Mouse (Mus musculus) heart, embryonic 11.5 days (tissue): ENCODE results near the gene Son. TPM values are rescaled to one million over a fixed set of nuclear protein-coding genes. Genes with fewer than 3 reads are reported as not detected.

Experiments used
- ATAC-seq: fragments of 200-750 bp; cut with Nextera tagmentation; replicated peaks from 2 replicates; pipeline ENCODE4 v1.8.0; 2017; ENCODE audit warnings: moderate library complexity; ENCODE audit not compliant: insufficient number of reproducible peaks, low FRiP score, low TSS enrichment
- H3K27ac ChIP-seq: fragments of 300-500 bp; sonication (generic); 2 replicates; pipeline ENCODE4 v1.5.1; 2014; ENCODE audit warnings: mild to moderate bottlenecking, low read depth, low read length
- H3K27me3 ChIP-seq: fragments of 300-500 bp; sonication (generic); 2 replicates; pipeline ENCODE4 v1.6.1; 2014; ENCODE audit warnings: mild to moderate bottlenecking, low read length, mixed read lengths; ENCODE audit not compliant: control insufficient read depth, insufficient read depth
- H3K36me3 ChIP-seq: fragments of 300-500 bp; sonication (generic); 2 replicates; pipeline ENCODE4 v1.6.1; 2014; ENCODE audit warnings: mild to moderate bottlenecking, low read length, moderate library complexity, mixed read lengths; ENCODE audit not compliant: control insufficient read depth, insufficient read depth
- H3K4me1 ChIP-seq: fragments of 300-500 bp; sonication (generic); 2 replicates; pipeline ENCODE4 v1.6.1; 2014; ENCODE audit warnings: low read length; ENCODE audit not compliant: control insufficient read depth, insufficient read depth
- H3K4me2 ChIP-seq: fragments of 300-500 bp; sonication (generic); 2 replicates; pipeline ENCODE4 v1.6.1; 2014; ENCODE audit warnings: mild to moderate bottlenecking, moderate library complexity
- H3K4me3 ChIP-seq: fragments of 300-500 bp; sonication (generic); 2 replicates; pipeline ENCODE4 v1.5.1; 2014; ENCODE audit warnings: low read depth, low read length
- H3K9ac ChIP-seq: fragments of 300-500 bp; sonication (generic); 2 replicates; pipeline ENCODE4 v1.6.1; 2014; ENCODE audit warnings: mild to moderate bottlenecking, low read depth, low read length, moderate library complexity
- H3K9me3 ChIP-seq: fragments of 300-500 bp; sonication (generic); replicated peaks from 2 replicates; pipeline ENCODE4 v1.6.1; 2016; ENCODE audit warnings: low read length; ENCODE audit not compliant: control insufficient read depth
- WGBS: fragments of 180-500 bp; shearing (Covaris S2); extraction: QIAGEN DNeasy Blood & Tissue Kit; methylation state at CpG from one replicate; pipeline ENCODE4 v1.1.7; 2014; ENCODE audit not compliant: insufficient replicate concordance; 5-methylcytosine and 5-hydroxymethylcytosine counted together
- polyA plus RNA-seq: library from polyadenylated mRNA; unstranded; fragments of >200 nt; fragmentation: Nextera tagmentation; extraction: Ambion mirVana; gene quantifications from 2 replicates; pipeline ENCODE4 v1.2.1, GENCODE M21; 2014

The Son gene
- polyA plus RNA-seq, 1 experiment from 2014 or later, result 116 TPM

GRCm38 (mm10) chr16:91728123-91729065 is 81.1 kb downstream of the Son start, which contains the start of gene Cryzl1:
Gene Cryzl1 (minus strand): TSS chr16:91728975.
- Histone ChIP-seq H3K4me2 (peak within 1 kb of the TSS; percentile 79), H3K9me3 (no peaks in the 10 kb centered on the region), H3K27ac (peak within 1 kb of the TSS; percentile 91), H3K4me1 (peaks cover 19% of the 10 kb centered on the region), H3K36me3 (peaks cover 2% of the 10 kb centered on the region; the same call in 1 of the 2 replicates), H3K9ac (peak within 1 kb of the TSS; percentile 80), H3K27me3 (no peaks in the 10 kb centered on the region), H3K4me3 (peak within 1 kb of the TSS; percentile 82)
- peak; percentile 94 for ATAC-seq
- under 1% methylated on average over 46 of the region's 46 CpGs for WGBS

Other genes with a start within 250 kb of the Son start
- 38.6 and 46.9 TPM in 2 replicates for gene Il10rb, start 241.3 kb upstream of the Son start, polyA plus RNA-seq
- 37.1 and 38.6 TPM in 2 replicates for gene Ifnar1, start 162.3 kb upstream of the Son start, polyA plus RNA-seq
- gene Ifngr2, start 100.4 kb upstream of the Son start, polyA plus RNA-seq, result 77.9 and 95.2 TPM in 2 replicates
- 60.5 and 68.8 TPM in 2 replicates for gene Tmem50b, start 49.7 kb upstream of the Son start, polyA plus RNA-seq
- gene Dnajc28, start 28.5 kb upstream of the Son start, polyA plus RNA-seq, result 2.2 and 3.5 TPM in 2 replicates
- gene Gart, start 554 bp upstream of the Son start, polyA plus RNA-seq, result 84.5 and 88.2 TPM in 2 replicates
- gene Donson, start 41.3 kb downstream of the Son start, polyA plus RNA-seq, result 20.5 and 20.7 TPM in 2 replicates
- gene Cryzl1, start 81.5 kb downstream of the Son start, polyA plus RNA-seq, result 54.5 and 54.7 TPM in 2 replicates
- gene Itsn1, start 81.8 kb downstream of the Son start, polyA plus RNA-seq, result 26.6 and 29.5 TPM in 2 replicates